Mouse (Mus musculus): Measurements from ENCODE around the gene Pclo. TPM values are rescaled to one million over a fixed set of nuclear protein-coding genes. Genes with fewer than 3 reads are reported as not detected.
"Not testable (repeated sequence)": the region's sequence is repeated elsewhere in the genome, so short reads cannot be mapped to it uniquely, and the experiment has no call there.

Gene Pclo
- polyA plus RNA-seq, 1 experiment from 2014 or later: 0.15 TPM

DNA sequence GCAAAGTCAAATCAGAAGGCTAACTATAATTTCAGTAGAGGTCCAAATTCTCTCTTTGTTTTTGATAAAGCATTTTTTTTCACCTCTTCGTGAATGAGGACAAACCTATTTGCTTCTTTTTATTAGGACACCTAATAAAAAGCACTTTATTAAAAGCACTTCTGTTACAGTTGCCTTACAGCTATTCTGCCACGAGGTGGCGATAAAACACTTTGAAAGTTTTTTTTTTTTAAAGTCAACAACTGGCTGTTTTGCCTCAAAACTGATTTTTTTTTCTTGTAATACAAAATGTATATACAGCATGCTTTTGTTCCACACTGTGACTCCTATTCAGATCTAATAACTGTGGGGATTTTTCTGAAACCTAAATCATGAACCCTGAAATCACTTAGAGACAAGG, 388.8 kb downstream of the Pclo start:
- not testable (repeated sequence) for H3K4me3 ChIP-seq; DNase-seq (ENCODE audit: low spot score); H3K4me1 ChIP-seq; H3K27ac ChIP-seq; H3K9me3 ChIP-seq; H3K36me3 ChIP-seq; H3K27me3 ChIP-seq (ENCODE audit: insufficient read depth, poor library complexity, severe bottlenecking)
- 19% methylated on average over 3 of the region's 3 CpGs for WGBS

Measured in heart, embryonic 10.5 days (tissue).